Mouse (Mus musculus) megakaryocyte progenitor cell, adult 5-6 weeks (primary cell): ENCODE measurements around the gene Pmf1. TPM values are rescaled to one million over a fixed set of nuclear protein-coding genes. Genes with fewer than 3 reads are reported as not detected.

ENCODE experiments used
- ATAC-seq: replicated peaks from 2 replicates; pipeline ENCODE4 v1.8.0; 2016; ENCODE audit warnings: mild to moderate bottlenecking, moderate TSS enrichment, inconsistent platforms; ENCODE audit not compliant: poor library complexity
- total RNA-seq, 2 experiments: library from RNA; stranded (forward) in 1 of 2; stranded (reverse) in 1 of 2; fragments of 157-497, 149-512 nt in 1 of 2; fragments of 200-1000 nt in 1 of 2; gene quantifications; 2 replicates each; pipeline versions ENCODE4 v1.2.3 to v1.2.4; 2015 to 2017

Pmf1 gene
- total RNA-seq, 2 experiments from 2014 or later = 121 to 165 TPM

DNA sequence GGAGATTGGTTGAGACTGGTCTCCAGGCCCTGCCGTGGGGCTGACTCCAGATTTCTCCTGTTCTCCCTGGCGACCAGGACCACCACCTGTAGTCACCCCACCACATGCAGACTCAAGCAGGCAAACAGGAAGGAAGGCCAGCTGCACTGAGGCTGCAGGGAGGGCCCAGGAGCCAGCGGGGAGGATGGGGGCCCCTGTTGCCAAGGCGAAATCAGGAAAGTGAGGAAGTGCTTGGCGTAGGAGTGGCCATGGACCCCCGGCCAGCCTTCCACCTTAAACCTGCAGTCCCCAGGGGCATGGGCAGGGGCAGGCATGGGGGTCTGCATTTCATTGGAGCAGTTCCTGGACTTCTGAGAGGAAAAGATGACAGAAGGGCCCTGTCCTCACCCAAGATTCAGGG lies 49.0 kb downstream of the Pmf1 start:
- no peak for ATAC-seq

DNA sequence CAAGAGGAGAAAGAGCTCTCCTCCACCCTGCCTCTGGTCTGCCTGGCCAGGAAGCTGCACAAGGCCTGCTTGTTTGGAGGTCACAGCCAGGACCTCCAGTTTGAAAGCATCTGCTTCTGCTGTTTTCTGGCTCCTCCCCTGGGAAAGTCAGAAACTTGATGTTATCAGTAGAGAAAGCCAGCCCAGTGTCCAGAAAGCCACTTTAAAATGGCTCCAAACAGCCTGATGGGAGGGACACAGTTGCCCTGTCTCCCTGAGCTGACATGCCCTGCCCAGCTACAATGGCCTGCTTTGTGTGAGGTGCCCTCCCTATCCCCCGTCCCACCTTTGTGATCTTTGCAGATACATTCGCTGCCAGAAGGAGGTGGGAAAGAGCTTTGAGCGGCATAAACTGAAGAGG lies 50.1 kb downstream of the Pmf1 start:
- ATAC-seq = no peak

DNA sequence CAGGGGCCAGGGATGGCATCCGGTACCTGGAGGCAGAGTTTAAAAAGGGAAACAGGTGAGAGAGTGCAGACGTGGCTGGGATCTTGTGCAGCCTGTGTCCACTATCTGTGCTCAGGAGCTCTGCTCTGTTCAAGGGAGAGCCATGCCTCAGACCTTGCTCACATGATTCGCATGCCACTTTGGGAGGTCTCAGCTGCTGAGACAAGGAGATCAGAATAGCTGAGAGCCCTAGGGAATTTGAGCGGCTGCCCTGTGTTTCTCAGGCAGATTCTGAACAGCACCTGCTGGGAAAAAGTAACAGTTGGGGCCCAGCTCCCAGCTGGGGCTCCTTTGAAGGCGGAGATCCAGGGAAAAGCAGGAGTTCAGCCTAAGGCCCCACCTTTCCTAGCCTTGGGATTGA lies 50.5 kb downstream of the Pmf1 start:
- no peak for ATAC-seq

DNA sequence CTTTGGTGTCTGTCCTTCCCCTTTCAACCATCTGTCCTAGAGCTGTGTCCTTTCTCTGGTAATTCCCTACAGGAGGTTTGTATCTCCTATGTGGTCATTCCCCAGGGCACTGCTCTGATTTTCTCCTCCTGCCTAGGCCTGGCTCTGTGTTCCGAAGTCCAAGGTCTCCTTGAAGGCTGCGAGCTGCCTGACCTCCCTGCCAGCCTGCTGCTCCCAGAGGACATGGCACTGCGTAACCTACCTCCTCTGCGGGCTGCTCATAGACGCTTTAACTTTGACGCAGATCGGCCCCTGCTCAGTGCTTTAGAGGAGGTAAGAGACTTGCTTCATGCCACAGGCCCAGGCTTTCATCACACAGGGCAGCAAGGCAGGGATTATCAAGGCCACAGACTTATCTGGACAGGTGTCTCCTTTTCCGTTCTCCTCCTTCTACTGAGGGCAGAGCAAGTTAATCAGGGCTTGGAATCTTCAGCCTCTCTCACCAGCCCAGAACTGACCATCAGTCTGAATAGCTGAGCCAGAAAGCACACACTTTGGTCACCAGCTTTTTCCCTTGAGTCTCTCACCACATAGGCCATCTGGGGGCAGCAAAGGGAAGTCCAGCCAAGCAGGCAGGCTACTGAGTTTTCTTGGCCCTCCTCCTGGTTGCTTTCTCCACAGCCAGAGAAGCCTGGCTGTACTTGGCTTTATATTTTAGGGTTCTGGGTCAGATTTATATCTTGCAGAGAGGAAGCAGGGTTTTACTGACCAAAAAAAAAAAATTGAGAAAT lies 55.5 kb downstream of the Pmf1 start:
- no peak for ATAC-seq

DNA sequence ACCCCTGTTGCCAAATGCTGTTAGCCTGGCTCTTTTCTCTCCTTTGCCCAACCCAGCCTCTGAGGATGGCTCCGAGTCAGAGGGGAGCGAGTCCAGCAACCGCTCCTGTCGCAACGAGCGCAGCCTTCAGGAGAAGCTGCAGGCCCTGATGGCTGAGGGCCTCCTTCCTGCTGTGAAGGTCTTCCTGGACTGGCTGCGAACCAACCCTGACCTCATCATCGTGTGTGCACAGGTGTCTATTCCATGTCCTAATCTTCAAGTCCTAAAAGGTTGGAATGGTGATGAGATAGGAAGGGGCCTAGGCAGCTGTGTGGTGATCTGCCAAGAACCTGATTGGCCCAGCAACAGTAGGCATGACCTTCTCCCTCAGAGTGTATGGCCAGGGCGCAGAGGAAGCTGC lies 57.2 kb downstream of the Pmf1 start:
- ATAC-seq = no peak

DNA sequence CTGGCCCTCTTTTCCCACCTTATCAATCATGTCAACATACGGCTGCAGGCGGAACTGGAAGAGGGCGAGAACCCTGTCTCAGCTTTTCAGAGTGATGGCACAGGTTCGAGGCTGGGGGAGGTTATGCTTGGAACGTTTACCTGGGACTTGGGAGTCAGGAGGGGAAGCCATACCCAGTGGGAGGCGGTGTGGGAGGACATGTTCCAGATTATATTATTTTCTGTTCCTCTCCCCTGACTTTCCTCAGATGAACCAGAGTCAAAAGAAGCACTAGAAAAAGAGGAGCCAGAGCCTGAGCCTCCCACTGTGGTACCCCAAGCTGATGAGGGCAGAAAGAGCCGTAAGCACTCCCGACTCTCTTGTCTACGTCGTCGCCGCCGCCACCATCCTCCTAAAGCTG lies 59.4 kb downstream of the Pmf1 start:
- ATAC-seq = no peak

Other genes starting within 250 kb of the Pmf1 start
- gene Rhbg, start 155.6 kb downstream of the Pmf1 start, total RNA-seq (2015) = not detected in 2 replicates
- gene Rhbg, start 155.6 kb downstream of the Pmf1 start, total RNA-seq (2017) = 0.14 TPM in 1 of 2 replicates, not detected in the other
- gene Gm38392, start 123.1 kb downstream of the Pmf1 start, total RNA-seq (2015) = 0.10 TPM in 1 of 2 replicates, not detected in the other
- not detected in 2 replicates for gene Gm38392, start 123.1 kb downstream of the Pmf1 start, total RNA-seq (2017)
- 10.3 and 12.2 TPM in 2 replicates for gene Tsacc, start 113.3 kb downstream of the Pmf1 start, total RNA-seq (2015)
- 4.1 and 5.3 TPM in 2 replicates for gene Tsacc, start 113.3 kb downstream of the Pmf1 start, total RNA-seq (2017)
- 620 and 719 TPM in 2 replicates for gene Cct3, start 113.2 kb downstream of the Pmf1 start, total RNA-seq (2015)
- gene Cct3, start 113.2 kb downstream of the Pmf1 start, total RNA-seq (2017) = 355 and 383 TPM in 2 replicates
- 86.5 and 116 TPM in 2 replicates for gene Glmp, start 85.3 kb downstream of the Pmf1 start, total RNA-seq (2015)
- 20.2 and 23.9 TPM in 2 replicates for gene Glmp, start 85.3 kb downstream of the Pmf1 start, total RNA-seq (2017)
- 1.1 and 1.9 TPM in 2 replicates for gene Tmem79, start 74.2 kb downstream of the Pmf1 start, total RNA-seq (2015)
- gene Tmem79, start 74.2 kb downstream of the Pmf1 start, total RNA-seq (2017) = 1.3 and 2.3 TPM in 2 replicates
- 31.3 and 31.6 TPM in 2 replicates for gene Smg5, start 74.1 kb downstream of the Pmf1 start, total RNA-seq (2015)
- gene Smg5, start 74.1 kb downstream of the Pmf1 start, total RNA-seq (2017) = 59.8 and 62.6 TPM in 2 replicates
- 0.15 TPM in 1 of 2 replicates, not detected in the other for gene Paqr6, start 45.7 kb downstream of the Pmf1 start, total RNA-seq (2015)
- not detected in 2 replicates for gene Paqr6, start 45.7 kb downstream of the Pmf1 start, total RNA-seq (2017)
- not detected in 2 replicates for gene Bglap3, start 37.6 kb downstream of the Pmf1 start, total RNA-seq (2015)
- not detected in 2 replicates for gene Bglap3, start 37.6 kb downstream of the Pmf1 start, total RNA-seq (2017)
- not detected in 2 replicates for gene Bglap2, start 31.6 kb downstream of the Pmf1 start, total RNA-seq (2015)
- gene Bglap2, start 31.6 kb downstream of the Pmf1 start, total RNA-seq (2017) = not detected in 2 replicates
- gene Bglap, start 25.9 kb downstream of the Pmf1 start, total RNA-seq (2015) = not detected in 2 replicates
- not detected in 2 replicates for gene Bglap, start 25.9 kb downstream of the Pmf1 start, total RNA-seq (2017)
- gene Slc25a44, start 14.8 kb upstream of the Pmf1 start, total RNA-seq (2015) = 10.3 and 11.1 TPM in 2 replicates
- 16.2 and 17.9 TPM in 2 replicates for gene Slc25a44, start 14.8 kb upstream of the Pmf1 start, total RNA-seq (2017)
- 32.7 and 43.1 TPM in 2 replicates for gene Sema4a, start 50.9 kb upstream of the Pmf1 start, total RNA-seq (2015)
- 25.9 and 39.4 TPM in 2 replicates for gene Sema4a, start 50.9 kb upstream of the Pmf1 start, total RNA-seq (2017)
- 2.3 and 2.6 TPM in 2 replicates for gene Lmna, start 99.6 kb upstream of the Pmf1 start, total RNA-seq (2015)
- 5.8 and 9.8 TPM in 2 replicates for gene Lmna, start 99.6 kb upstream of the Pmf1 start, total RNA-seq (2017)
- gene Mex3a, start 122.1 kb upstream of the Pmf1 start, total RNA-seq (2015) = 3.8 and 3.9 TPM in 2 replicates
- gene Mex3a, start 122.1 kb upstream of the Pmf1 start, total RNA-seq (2017) = 1.7 and 2.8 TPM in 2 replicates
- gene Rab25, start 138.0 kb upstream of the Pmf1 start, total RNA-seq (2015) = 0.17 TPM in 1 of 2 replicates, not detected in the other
- 0.37 TPM in 1 of 2 replicates, not detected in the other for gene Rab25, start 138.0 kb upstream of the Pmf1 start, total RNA-seq (2017)
- gene Lamtor2, start 142.7 kb upstream of the Pmf1 start, total RNA-seq (2015) = 42.4 and 46.4 TPM in 2 replicates
- 93.9 and 115 TPM in 2 replicates for gene Lamtor2, start 142.7 kb upstream of the Pmf1 start, total RNA-seq (2017)
- 42.0 and 49.7 TPM in 2 replicates for gene Ubqln4, start 143.4 kb upstream of the Pmf1 start, total RNA-seq (2015)
- gene Ubqln4, start 143.4 kb upstream of the Pmf1 start, total RNA-seq (2017) = 40.6 and 47.5 TPM in 2 replicates
- gene Ssr2, start 165.5 kb upstream of the Pmf1 start, total RNA-seq (2015) = 438 and 488 TPM in 2 replicates
- gene Ssr2, start 165.5 kb upstream of the Pmf1 start, total RNA-seq (2017) = 213 and 253 TPM in 2 replicates
- 94.1 and 112 TPM in 2 replicates for gene Arhgef2, start 195.6 kb upstream of the Pmf1 start, total RNA-seq (2015)
- 55.7 and 88.3 TPM in 2 replicates for gene Arhgef2, start 195.6 kb upstream of the Pmf1 start, total RNA-seq (2017)
- gene Rxfp4, start 242.8 kb upstream of the Pmf1 start, total RNA-seq (2015) = not detected in 2 replicates
- not detected in 2 replicates for gene Rxfp4, start 242.8 kb upstream of the Pmf1 start, total RNA-seq (2017)